ENCODE assay signal across 9 mouse cellular contexts in genomic region chr2:126363050-126363744, GRCm38 (mm10).
DNase-seq lines count a peak whose midpoint lies in the region; ATAC-seq and TF ChIP-seq lines count a peak whose summit lies in the region.
"Had no signal": no experiment of that assay in that cellular context is flagged by ENCODE, and none has a peak within 500 bp of the region (broad histone marks: within the 10 kb centered on the region; RNA-seq: fewer than 3 reads in every experiment).

No protein-coding gene starts in this region.

- H3K27ac ChIP-seq in layer of hippocampus, adult 2 months = no peak overlapping the region
- peak overlapping the region; percentile 33; the same call in 1 of the 2 replicates for H3K27ac ChIP-seq in lung, embryonic 15.5 days

- H3K9me3 ChIP-seq in E14TG2a.4 (ENCODE audit: low read length) = peaks cover 3% of the 10 kb centered on the region; the same call in 1 of the 2 replicates
- no peaks in the 10 kb centered on the region for H3K9me3 ChIP-seq in lung, embryonic 15.5 days
- H3K9me3 ChIP-seq: heart, embryonic 15.5 days had no signal

- peaks cover 18% of the 10 kb centered on the region for H3K4me1 ChIP-seq in E14TG2a.4 (replicated peaks; ENCODE audit: low read depth, low read length)
- H3K4me1 ChIP-seq in lung, embryonic 15.5 days = peaks cover 15% of the 10 kb centered on the region

- no peaks in the 10 kb centered on the region for H3K36me3 ChIP-seq in E14TG2a.4 (ENCODE audit: insufficient read depth, low read length)
- no peaks in the 10 kb centered on the region for H3K36me3 ChIP-seq in lung, embryonic 15.5 days
- H3K36me3 ChIP-seq: heart, embryonic 15.5 days had no signal

- intact Hi-C loops in heart, postnatal 10 days (cut with DNase I) = loop anchor here (1.0 to 10.0 kb wide), 5 partner anchors 64 to 698 kb away; no protein-coding TSS in a partner anchor

- peak; percentile 77 for TF ChIP-seq CTCF in E14TG2a.4 (conservative IDR thresholded peaks at IDR 0.05; ENCODE audit: low read length)
- TF ChIP-seq CTCF in brain, embryonic 14.5 days (IDR thresholded peaks at IDR 0.05; ENCODE audit: borderline replicate concordance, extremely low read depth, insufficient read depth, insufficient read length) = peak; percentile 96
- peak; percentile 98 for TF ChIP-seq CTCF in layer of hippocampus, adult 2 months (conservative IDR thresholded peaks at IDR 0.05)

- TF ChIP-seq POLR2A in brain, embryonic 14.5 days (IDR thresholded peaks at IDR 0.05; ENCODE audit: borderline replicate concordance, extremely low read depth, insufficient read depth, insufficient read length, poor library complexity, severe bottlenecking) = no peak

- WGBS in lung, embryonic 15.5 days = 35% methylated on average over 7 of the region's 7 CpGs

- peaks cover 10% of the 10 kb centered on the region; the same call in 1 of the 2 replicates for H3K27me3 ChIP-seq in E14TG2a.4 (ENCODE audit: insufficient read depth, low read length)
- no peaks in the 10 kb centered on the region for H3K27me3 ChIP-seq in lung, embryonic 15.5 days
- H3K27me3 ChIP-seq: heart, embryonic 15.5 days had no signal

- peak; percentile 57; the same call in 1 of the 2 replicates for ATAC-seq in lung, embryonic 15.5 days (ENCODE audit: borderline replicate concordance, extremely low read depth, low FRiP score, low TSS enrichment)

- DNase-seq in brain, embryonic 14.5 days (ENCODE audit: low read depth) = peak; percentile 86
- peak; percentile 83 for DNase-seq in fibroblast of lung, adult 2 months (ENCODE audit: low read depth)
- peak; percentile 89 to 93 for DNase-seq in heart, postnatal 10 days
- DNase-seq in layer of hippocampus, adult 2 months (ENCODE audit: low spot score in 2 of 2) = peak; percentile 64 to 86
- DNase-seq in ovary, postnatal 10 days (ENCODE audit: low spot score) = peak; percentile 70
- DNase-seq in thymus, postnatal 0 days (ENCODE audit: low spot score) = peak; percentile 71

- H3K4me3 ChIP-seq in E14TG2a.4 (replicated peaks; ENCODE audit: low read length) = no peak overlapping the region
- no peak overlapping the region for H3K4me3 ChIP-seq in layer of hippocampus, adult 2 months
- no peak overlapping the region for H3K4me3 ChIP-seq in lung, embryonic 15.5 days
- H3K4me3 ChIP-seq: heart, embryonic 15.5 days had no signal

- no peak overlapping the region for H3K4me2 ChIP-seq in lung, embryonic 15.5 days
- H3K4me2 ChIP-seq: heart, embryonic 15.5 days had no signal

- H3K9ac ChIP-seq in lung, embryonic 15.5 days = no peak overlapping the region
- H3K9ac ChIP-seq: heart, embryonic 15.5 days had no signal
